Mouse (Mus musculus) midbrain, postnatal 0 days (tissue): ENCODE results near the gene Gngt2. TPM values are rescaled to one million over a fixed set of nuclear protein-coding genes. Genes with fewer than 3 reads are reported as not detected.

Experiments
- ATAC-seq: fragments of 200-750 bp; cut with Nextera tagmentation; 2 replicates; pipeline ENCODE4 v1.8.0; 2017; ENCODE audit warnings: moderate number of reproducible peaks, mild to moderate bottlenecking, moderate TSS enrichment, moderate library complexity; ENCODE audit not compliant: low FRiP score
- DNase-seq: peaks from one replicate; pipeline ENCODE4 v3.0.0-alpha.2; 2015; ENCODE audit warnings: low spot score
- H3K27ac ChIP-seq: fragments of 300-500 bp; sonication (generic); 2 replicates; pipeline ENCODE4 v1.5.1; 2014; ENCODE audit warnings: low read depth, mild to moderate bottlenecking, low read length, mixed read lengths
- H3K27me3 ChIP-seq: fragments of 300-500 bp; sonication (generic); 2 replicates; pipeline ENCODE4 v1.6.1; 2014; ENCODE audit warnings: low read length, control low read depth, mixed read lengths; ENCODE audit not compliant: insufficient read depth
- H3K36me3 ChIP-seq: fragments of 300-500 bp; sonication (generic); 2 replicates; pipeline ENCODE4 v1.6.1; 2014; ENCODE audit warnings: low read length, control low read depth, mixed read lengths; ENCODE audit not compliant: insufficient read depth
- H3K4me1 ChIP-seq: fragments of 300-500 bp; sonication (generic); 2 replicates; pipeline ENCODE4 v1.6.1; 2014; ENCODE audit warnings: mild to moderate bottlenecking, control low read depth, antibody characterized with exemption, low read length, mixed read lengths; ENCODE audit not compliant: insufficient read depth
- H3K4me2 ChIP-seq: fragments of 300-500 bp; sonication (generic); 2 replicates; pipeline ENCODE4 v1.6.1; 2014; ENCODE audit warnings: low read depth, mild to moderate bottlenecking, low read length, mixed read lengths; ENCODE audit not compliant: poor library complexity, severe bottlenecking
- H3K4me3 ChIP-seq: fragments of 300-500 bp; sonication (generic); 2 replicates; pipeline ENCODE4 v1.5.1; 2014; ENCODE audit warnings: low read depth, mild to moderate bottlenecking, low read length, moderate library complexity
- H3K9ac ChIP-seq: fragments of 300-500 bp; sonication (generic); replicated peaks from 2 replicates; pipeline ENCODE4 v1.6.1; 2014; ENCODE audit warnings: mild to moderate bottlenecking, low read length, moderate library complexity, mixed read lengths; ENCODE audit not compliant: poor library complexity, severe bottlenecking
- H3K9me3 ChIP-seq: fragments of 300-500 bp; sonication (generic); 2 replicates; pipeline ENCODE4 v1.6.1; 2016; ENCODE audit warnings: low read length, control low read depth
- CTCF ChIP-seq: IDR thresholded peaks from 2 replicates; pipeline ENCODE4 v1.5.1; 2016; ENCODE audit warnings: antibody characterized with exemption, mild to moderate bottlenecking
- WGBS: fragments of 180-500 bp; shearing (Covaris S2); extraction: QIAGEN DNeasy Blood & Tissue Kit; methylation state at CpG from one replicate; pipeline ENCODE4 v1.1.7; 2014; 5-methylcytosine and 5-hydroxymethylcytosine counted together
- polyA plus RNA-seq: library from polyadenylated mRNA; unstranded; fragments of >200 nt; fragmentation: Nextera tagmentation; extraction: Ambion mirVana; gene quantifications from 2 replicates; pipeline ENCODE4 v1.2.1, GENCODE M21; 2015
- total RNA-seq: library from RNA; depleted of rRNA; stranded (reverse); fragments of >200 nt; gene quantifications from 2 replicates; pipeline ENCODE4 v1.2.3, GENCODE M21; 2014

Gene Gngt2
- total and polyA plus RNA-seq, 2 experiments from 2014 or later, result 2.4 to 3.3 TPM

GRCm38 (mm10) chr11:95843421-95843950 is 6.5 kb downstream of the Gngt2 start:
- no peaks in the 10 kb centered on the region; the same call in 1 of the 2 replicates for H3K4me1 ChIP-seq
- no peak overlapping the region for H3K9ac ChIP-seq
- ATAC-seq (no peak), DNase-seq (no peak)
- H3K4me2 ChIP-seq, result no peak overlapping the region
- no peaks in the 10 kb centered on the region for H3K36me3 ChIP-seq
- no peak for TF ChIP-seq CTCF
- H3K9me3 ChIP-seq, result no peaks in the 10 kb centered on the region
- no peaks in the 10 kb centered on the region for H3K27me3 ChIP-seq
- no peak overlapping the region for H3K4me3 ChIP-seq
- no peak overlapping the region for H3K27ac ChIP-seq
- WGBS, result 60% methylated on average over 6 of the region's 6 CpGs

GRCm38 (mm10) chr11:95844935-95845334 is 7.9 kb downstream of the Gngt2 start:
- Histone ChIP-seq H3K4me3 (no peak overlapping the region), H3K9ac (no peak overlapping the region), H3K4me1 (no peaks in the 10 kb centered on the region; the same call in 1 of the 2 replicates), H3K27ac (no peak overlapping the region), H3K9me3 (no peaks in the 10 kb centered on the region), H3K27me3 (no peaks in the 10 kb centered on the region), H3K4me2 (no peak overlapping the region), H3K36me3 (no peaks in the 10 kb centered on the region)
- no peak for TF ChIP-seq CTCF
- no peak for ATAC-seq
- no peak for DNase-seq
- 68% methylated on average over 4 of the region's 4 CpGs for WGBS

GRCm38 (mm10) chr11:95850898-95851297 is 13.9 kb downstream of the Gngt2 start:
- H3K27me3 ChIP-seq, result no peaks in the 10 kb centered on the region; the same call in none of the 2 replicates
- H3K9me3 ChIP-seq, result no peaks in the 10 kb centered on the region
- no peaks in the 10 kb centered on the region for H3K4me1 ChIP-seq
- no peak overlapping the region for H3K9ac ChIP-seq
- WGBS, result 73% methylated on average over 2 of the region's 2 CpGs
- no peak for TF ChIP-seq CTCF
- H3K36me3 ChIP-seq, result no peaks in the 10 kb centered on the region
- no peak overlapping the region for H3K4me2 ChIP-seq
- H3K27ac ChIP-seq, result no peak overlapping the region
- no peak overlapping the region for H3K4me3 ChIP-seq
- no peak for ATAC-seq
- no peak for DNase-seq

- peak; percentile 68 for TF ChIP-seq CTCF
- Histone ChIP-seq H3K36me3 (no peaks in the 10 kb centered on the region), H3K27ac (no peak overlapping the region), H3K27me3 (no peaks in the 10 kb centered on the region; the same call in none of the 2 replicates), H3K4me1 (no peaks in the 10 kb centered on the region), H3K4me2 (no peak overlapping the region), H3K4me3 (no peak overlapping the region), H3K9ac (no peak overlapping the region), H3K9me3 (no peaks in the 10 kb centered on the region)
- 60% methylated on average over 5 of the region's 5 CpGs for WGBS
- ATAC-seq, result no peak
- DNase-seq, result no peak
Measured at GRCm38 (mm10) chr11:95853684-95854083, 16.7 kb downstream of the Gngt2 start.

- DNase-seq, result peak; percentile 52
- Histone ChIP-seq H3K4me3 (no peak overlapping the region), H3K4me2 (peak overlapping the region; percentile 65; the same call in 1 of the 2 replicates), H3K36me3 (no peaks in the 10 kb centered on the region), H3K27me3 (no peaks in the 10 kb centered on the region; the same call in 1 of the 2 replicates), H3K4me1 (no peaks in the 10 kb centered on the region), H3K9me3 (no peaks in the 10 kb centered on the region), H3K27ac (no peak overlapping the region), H3K9ac (no peak overlapping the region)
- ATAC-seq, result no peak
- TF ChIP-seq CTCF, result no peak
- 74% methylated on average over 4 of the region's 4 CpGs for WGBS
Measured at GRCm38 (mm10) chr11:95857306-95857705, 20.3 kb downstream of the Gngt2 start.

- Histone ChIP-seq H3K9ac (peak overlapping the region; percentile 54), H3K4me2 (peak overlapping the region; percentile 65), H3K9me3 (no peaks in the 10 kb centered on the region), H3K36me3 (no peaks in the 10 kb centered on the region), H3K4me1 (no peaks in the 10 kb centered on the region), H3K4me3 (peak overlapping the region; percentile 57), H3K27me3 (no peaks in the 10 kb centered on the region), H3K27ac (peak overlapping the region; percentile 77)
- 12% methylated on average over 21 of the region's 21 CpGs for WGBS
- TF ChIP-seq CTCF, result no peak
- ATAC-seq (no peak), DNase-seq (peak; percentile 71)
Measured at GRCm38 (mm10) chr11:95857716-95858527, 20.9 kb downstream of the Gngt2 start.
